Mouse (Mus musculus): ENCODE data around the gene Unc5c. TPM values are rescaled to one million over a fixed set of nuclear protein-coding genes. Genes with fewer than 3 reads are reported as not detected.

Gene Unc5c
- 1.6 and 3.8 TPM in 2 replicates for polyA plus RNA-seq (2015; fragmentation: Nextera tagmentation; extraction: Ambion mirVana)

DNA sequence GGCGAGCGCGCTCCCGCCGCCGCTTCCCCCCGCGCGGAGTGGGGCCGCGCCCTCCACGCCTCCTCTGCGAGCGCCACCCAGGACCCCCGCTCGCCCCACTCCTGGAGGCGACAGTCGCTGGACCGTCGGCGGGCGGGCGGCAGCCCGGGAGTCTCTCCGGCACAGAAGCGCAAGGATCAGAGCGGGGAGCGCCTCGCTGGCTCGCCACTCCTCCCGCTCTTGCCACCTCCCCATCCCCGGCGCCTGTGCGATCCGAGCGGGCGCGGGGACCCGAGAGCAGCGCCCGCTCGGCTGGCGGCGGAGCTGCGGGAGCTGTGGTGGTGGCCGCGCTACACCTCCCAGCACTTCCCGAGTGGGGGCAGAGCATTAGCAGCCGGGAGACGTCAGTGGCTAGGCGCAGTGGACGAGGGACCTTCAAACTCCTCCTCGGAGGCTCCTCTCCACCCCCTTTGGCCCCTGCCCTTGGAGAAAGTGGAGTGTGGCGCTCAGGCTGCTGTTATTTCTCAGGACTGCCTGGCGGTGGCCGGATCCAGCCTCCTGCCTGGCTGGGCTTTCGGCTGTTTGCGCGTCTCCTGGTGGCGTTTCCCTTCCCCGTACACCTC is at the start of gene Unc5c:
Unc5c (plus strand) TSS at position 113 of the 602 bp plus-strand sequence.
- H3K9ac ChIP-seq: peak within 1 kb of the TSS; percentile 57
- ATAC-seq (replicated peaks; ENCODE audit: insufficient number of reproducible peaks, insufficient read depth, low FRiP score, low read depth): peak; percentile 84
- no peaks in the 10 kb centered on the region for H3K9me3 ChIP-seq (replicated peaks)
- peaks cover 15% of the 10 kb centered on the region for H3K4me1 ChIP-seq (replicated peaks)
- H3K27me3 ChIP-seq: peaks cover 41% of the 10 kb centered on the region
- peak within 1 kb of the TSS; percentile 76 for H3K27ac ChIP-seq
- no peaks in the 10 kb centered on the region for H3K36me3 ChIP-seq
- WGBS: under 1% methylated on average over 50 of the region's 61 CpGs
- peak within 1 kb of the TSS; percentile 89 for H3K4me2 ChIP-seq
- H3K4me3 ChIP-seq: peak within 1 kb of the TSS; percentile 69

DNA sequence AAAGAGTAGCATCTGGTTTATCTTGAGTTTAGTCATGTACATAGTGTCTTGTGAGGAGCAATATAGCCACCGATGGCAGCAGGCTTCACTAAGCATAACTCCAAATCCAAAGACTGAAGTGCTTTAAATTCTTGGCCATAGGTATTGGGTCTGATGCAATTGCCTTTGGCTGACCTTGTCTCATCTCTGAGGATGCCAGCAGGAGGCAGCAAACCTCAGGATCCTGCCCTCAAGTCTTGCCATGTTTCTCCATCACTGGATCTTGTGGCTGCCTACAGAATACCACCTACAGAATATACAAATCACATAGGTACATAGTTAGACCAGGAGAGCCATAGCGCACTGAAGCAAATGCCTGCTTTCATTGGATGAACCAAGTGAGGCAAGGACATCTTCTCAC is 7.5 kb upstream of the Unc5c start:
- Histone ChIP-seq H3K4me2 (no peak overlapping the region), H3K36me3 (no peaks in the 10 kb centered on the region), H3K9ac (no peak overlapping the region), H3K9me3 (replicated peaks) (no peaks in the 10 kb centered on the region), H3K4me1 (replicated peaks) (no peaks in the 10 kb centered on the region), H3K27ac (no peak overlapping the region), H3K27me3 (0 out of 2 replicates have a peak, but pooled peaks cover 1% of the 10 kb centered on the region), H3K4me3 (no peak overlapping the region)
- WGBS: 74% methylated on average over 2 of the region's 2 CpGs
- ATAC-seq (replicated peaks; ENCODE audit: insufficient number of reproducible peaks, insufficient read depth, low FRiP score, low read depth): no peak

DNA sequence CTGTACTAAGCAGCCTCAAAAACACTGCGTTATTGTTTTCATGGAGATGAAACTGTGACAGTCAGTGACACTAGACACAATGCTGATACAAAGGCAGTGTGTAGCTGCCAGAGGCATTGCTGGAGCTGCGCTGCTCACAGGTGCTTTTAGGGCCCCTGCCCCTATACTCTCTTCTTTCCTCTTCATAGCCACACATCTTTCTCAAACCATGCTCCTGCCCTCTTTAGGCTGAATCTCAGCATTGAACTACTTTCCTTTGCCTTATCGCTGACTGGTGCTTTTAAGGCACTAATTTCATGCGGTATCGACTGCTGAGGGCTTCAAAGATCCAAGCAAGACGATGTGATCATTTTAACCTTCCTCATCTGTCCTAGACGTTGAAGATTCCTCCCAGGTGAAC is 2.5 kb upstream of the Unc5c start:
- Histone ChIP-seq H3K27me3 (peaks cover 38% of the 10 kb centered on the region), H3K9ac (no peak overlapping the region), H3K4me1 (replicated peaks) (peaks cover 15% of the 10 kb centered on the region), H3K27ac (no peak overlapping the region), H3K4me2 (no peak overlapping the region), H3K9me3 (replicated peaks) (no peaks in the 10 kb centered on the region), H3K4me3 (no peak overlapping the region), H3K36me3 (no peaks in the 10 kb centered on the region)
- 62% methylated on average over 7 of the region's 7 CpGs for WGBS
- no peak for ATAC-seq (replicated peaks; ENCODE audit: insufficient number of reproducible peaks, insufficient read depth, low FRiP score, low read depth)

DNA sequence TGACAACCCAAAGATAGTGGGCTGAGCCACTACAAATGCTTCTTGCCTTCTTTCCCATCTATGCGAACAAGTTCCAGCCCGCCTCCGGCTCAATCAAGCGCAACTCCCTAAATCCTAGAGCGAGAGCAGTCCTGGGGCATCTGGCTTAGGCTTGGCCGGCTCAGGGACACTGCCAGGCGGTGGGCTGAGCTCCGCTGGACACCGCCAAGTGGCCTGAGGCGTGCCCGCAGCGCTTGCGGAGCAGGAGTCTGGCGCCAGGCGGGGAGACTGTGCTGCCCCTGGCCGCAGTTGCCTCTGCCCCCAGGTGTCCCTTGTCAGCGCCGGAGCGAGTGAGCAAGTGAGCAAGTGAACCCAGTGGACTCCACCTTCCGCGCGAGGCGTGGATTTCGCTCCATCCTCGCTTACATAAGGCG is 319 bp upstream of the Unc5c start:
- under 1% methylated on average over 26 of the region's 26 CpGs for WGBS
- Histone ChIP-seq H3K36me3 (no peaks in the 10 kb centered on the region), H3K9me3 (replicated peaks) (no peaks in the 10 kb centered on the region), H3K4me2 (peak overlapping the region; percentile 89), H3K4me3 (peak overlapping the region; percentile 69), H3K27ac (peak overlapping the region; percentile 76), H3K27me3 (peaks cover 41% of the 10 kb centered on the region), H3K4me1 (replicated peaks) (peaks cover 15% of the 10 kb centered on the region), H3K9ac (peak overlapping the region; percentile 57)
- peak; percentile 76 for ATAC-seq (replicated peaks; ENCODE audit: insufficient number of reproducible peaks, insufficient read depth, low FRiP score, low read depth)

DNA sequence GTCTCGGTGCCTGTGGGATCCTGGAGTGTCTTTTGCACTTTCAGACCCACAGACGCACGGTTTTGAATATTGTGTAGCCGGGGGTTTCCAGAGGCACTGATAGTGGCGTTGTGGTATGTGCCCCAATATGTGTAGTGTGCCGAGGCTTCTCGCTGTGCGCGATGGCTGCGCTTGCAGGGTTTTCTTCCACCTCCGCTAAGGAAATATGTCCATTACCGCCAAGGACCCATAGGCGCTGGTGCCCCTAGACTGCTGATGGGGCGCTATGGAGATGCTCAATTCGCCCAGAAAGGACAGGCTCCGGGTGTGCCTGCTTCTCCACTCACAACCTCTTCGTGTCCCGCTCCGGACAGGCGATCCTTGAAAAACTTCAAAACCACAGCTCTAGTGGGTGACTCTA is 1.0 kb downstream of the Unc5c start:
- peaks cover 41% of the 10 kb centered on the region for H3K27me3 ChIP-seq
- H3K4me1 ChIP-seq (replicated peaks): peaks cover 15% of the 10 kb centered on the region
- peak overlapping the region; percentile 69 for H3K4me3 ChIP-seq
- peak overlapping the region; percentile 89 for H3K4me2 ChIP-seq
- no peaks in the 10 kb centered on the region for H3K36me3 ChIP-seq
- WGBS: 2% methylated on average over 20 of the region's 20 CpGs
- no peaks in the 10 kb centered on the region for H3K9me3 ChIP-seq (replicated peaks)
- peak overlapping the region; percentile 57 for H3K9ac ChIP-seq
- H3K27ac ChIP-seq: peak overlapping the region; percentile 76; the same call in 1 of the 2 replicates
- ATAC-seq (replicated peaks; ENCODE audit: insufficient number of reproducible peaks, insufficient read depth, low FRiP score, low read depth): no peak

DNA sequence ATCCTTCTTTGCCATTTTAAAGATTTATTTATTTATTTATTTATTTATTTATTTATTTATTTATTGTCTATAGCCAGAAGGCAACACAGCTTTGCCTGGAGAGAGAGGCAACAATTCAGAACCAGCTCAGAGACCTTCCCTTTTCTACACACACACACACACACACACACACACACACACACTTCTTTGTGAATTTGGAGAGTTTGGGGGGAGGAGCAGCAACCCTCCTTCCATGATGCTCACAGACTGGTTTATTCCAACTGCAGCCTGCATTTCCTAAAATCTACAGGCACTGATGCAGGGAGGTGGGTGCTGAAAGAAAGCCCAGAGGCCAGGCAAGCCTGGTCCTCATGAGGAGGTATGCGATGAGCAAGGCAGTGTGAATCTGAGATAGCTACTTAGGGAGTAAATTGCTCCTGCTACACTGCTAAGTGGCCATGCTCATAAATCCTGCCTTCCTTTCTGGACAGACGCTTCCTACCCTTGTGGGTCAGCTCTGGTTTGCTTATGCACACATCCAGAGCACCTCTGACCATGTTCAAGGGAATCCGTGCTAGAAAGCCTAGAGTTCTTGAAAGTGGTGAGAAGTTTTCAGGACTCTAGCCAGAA is 1.8 kb downstream of the Unc5c start:
- 14% methylated on average over 3 of the region's 3 CpGs for WGBS
- Histone ChIP-seq H3K4me3 (peak overlapping the region; percentile 69), H3K36me3 (no peaks in the 10 kb centered on the region), H3K27me3 (peaks cover 41% of the 10 kb centered on the region), H3K9me3 (replicated peaks) (no peaks in the 10 kb centered on the region), H3K4me2 (peak overlapping the region; percentile 89), H3K9ac (no peak overlapping the region), H3K4me1 (replicated peaks) (peaks cover 15% of the 10 kb centered on the region), H3K27ac (no peak overlapping the region)
- no peak for ATAC-seq (replicated peaks; ENCODE audit: insufficient number of reproducible peaks, insufficient read depth, low FRiP score, low read depth)

DNA sequence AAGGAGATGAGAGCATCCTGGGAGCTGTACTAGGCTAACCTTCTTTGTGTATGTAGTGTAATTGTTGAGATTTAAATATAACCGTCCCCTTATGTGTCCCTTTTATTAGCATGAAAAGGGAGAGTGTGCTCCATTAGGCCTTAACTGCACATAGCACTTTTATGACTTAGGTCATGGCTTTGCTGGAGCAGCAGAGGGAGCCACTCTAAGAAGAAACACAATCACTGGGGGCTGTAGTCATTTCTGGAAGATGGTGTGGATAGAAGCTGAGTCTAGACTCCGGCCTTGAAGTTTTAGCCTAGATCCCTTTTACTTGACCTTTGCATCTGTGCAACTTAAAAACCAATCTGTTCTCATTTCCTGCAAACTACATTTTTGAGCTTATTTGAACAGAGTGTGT is 4.3 kb downstream of the Unc5c start:
- no peak overlapping the region for H3K4me2 ChIP-seq
- no peaks in the 10 kb centered on the region for H3K9me3 ChIP-seq (replicated peaks)
- no peak overlapping the region for H3K9ac ChIP-seq

DNA sequence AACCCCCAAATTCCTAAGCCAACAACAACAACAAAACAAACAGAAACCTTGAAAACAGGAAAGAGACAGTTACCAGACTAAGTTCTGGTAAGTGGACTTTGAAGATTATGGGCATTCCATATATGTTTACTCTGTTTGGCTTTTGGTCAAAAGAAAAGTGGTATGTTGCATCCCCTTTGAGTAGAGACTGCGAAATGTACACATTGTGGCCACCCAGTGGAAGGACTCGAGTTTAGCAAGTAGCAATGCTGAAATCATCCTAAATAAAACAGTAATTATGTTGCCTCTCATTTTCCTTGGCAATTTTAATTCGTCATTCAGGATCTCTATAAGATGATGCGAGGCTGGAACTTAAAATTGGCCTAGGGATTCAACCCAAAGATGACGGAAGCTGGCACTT is 8.2 kb downstream of the Unc5c start:
- H3K27ac ChIP-seq: no peak overlapping the region

More for the DNA sequence above, 4.3 kb downstream of the Unc5c start:
- H3K36me3 ChIP-seq: no peaks in the 10 kb centered on the region
- no peak for ATAC-seq (replicated peaks; ENCODE audit: insufficient number of reproducible peaks, insufficient read depth, low FRiP score, low read depth)
- H3K4me1 ChIP-seq (replicated peaks): peaks cover 15% of the 10 kb centered on the region
- no peak overlapping the region for H3K27ac ChIP-seq
- no peak overlapping the region for H3K4me3 ChIP-seq
- peaks cover 24% of the 10 kb centered on the region for H3K27me3 ChIP-seq
- 48% methylated on average over 2 of the region's 2 CpGs for WGBS

DNA sequence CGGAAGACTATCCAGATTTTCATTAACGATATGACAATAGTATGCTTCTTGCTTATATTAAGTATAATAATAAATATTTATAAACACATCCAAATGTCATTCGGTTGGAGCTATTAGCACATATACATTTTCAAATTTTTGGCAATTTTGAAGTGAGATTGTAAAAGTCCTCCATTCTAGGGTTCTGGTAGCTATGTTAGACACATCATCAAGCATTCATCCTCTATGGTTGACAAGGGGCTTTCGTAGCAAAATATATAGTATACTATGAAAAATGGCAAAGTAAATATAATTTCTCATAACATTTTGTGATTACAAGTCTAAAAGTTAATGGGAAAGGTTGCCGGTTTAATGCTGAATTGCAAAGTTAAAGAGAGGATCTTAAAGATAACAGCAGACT is 10.4 kb downstream of the Unc5c start:
- no peak for ATAC-seq (replicated peaks; ENCODE audit: insufficient number of reproducible peaks, insufficient read depth, low FRiP score, low read depth)
- no peaks in the 10 kb centered on the region for H3K4me1 ChIP-seq (replicated peaks)
- H3K27me3 ChIP-seq: no peaks in the 10 kb centered on the region
- WGBS: 76% methylated on average over 5 of the region's 5 CpGs
- H3K36me3 ChIP-seq: no peaks in the 10 kb centered on the region
- H3K9me3 ChIP-seq (replicated peaks): no peaks in the 10 kb centered on the region
- no peak overlapping the region for H3K9ac ChIP-seq
- H3K4me3 ChIP-seq: no peak overlapping the region
- no peak overlapping the region for H3K27ac ChIP-seq
- H3K4me2 ChIP-seq: no peak overlapping the region

More for the DNA sequence above, 8.2 kb downstream of the Unc5c start:
- H3K36me3 ChIP-seq: no peaks in the 10 kb centered on the region
- H3K9me3 ChIP-seq (replicated peaks): no peaks in the 10 kb centered on the region
- H3K4me1 ChIP-seq (replicated peaks): no peaks in the 10 kb centered on the region
- ATAC-seq (replicated peaks; ENCODE audit: insufficient number of reproducible peaks, insufficient read depth, low FRiP score, low read depth): no peak
- H3K27me3 ChIP-seq: no peaks in the 10 kb centered on the region
- WGBS: 66% methylated on average over 5 of the region's 5 CpGs
- H3K4me3 ChIP-seq: no peak overlapping the region
- H3K9ac ChIP-seq: no peak overlapping the region
- no peak overlapping the region for H3K4me2 ChIP-seq

DNA sequence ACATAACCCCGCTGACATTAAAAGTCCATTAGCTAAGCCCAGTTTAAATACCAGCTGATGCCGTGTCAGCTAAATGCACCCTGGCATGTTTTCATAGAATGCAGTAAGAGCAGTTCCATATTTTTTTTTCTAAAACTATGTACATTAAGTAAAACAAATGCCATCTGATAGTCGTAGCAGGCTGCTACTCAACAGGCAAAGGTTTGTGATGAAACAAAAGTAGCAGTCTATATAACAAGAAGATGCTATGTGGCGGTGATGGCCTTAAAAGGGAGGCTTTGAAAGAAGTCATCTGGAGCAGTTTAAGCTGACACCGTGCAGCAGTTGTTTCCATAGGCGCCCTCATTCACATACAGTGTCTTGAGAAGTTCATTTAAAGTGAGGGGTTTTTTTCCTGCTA is 10.9 kb downstream of the Unc5c start:
- Histone ChIP-seq H3K36me3 (no peaks in the 10 kb centered on the region), H3K4me2 (no peak overlapping the region), H3K27ac (no peak overlapping the region), H3K4me3 (no peak overlapping the region), H3K9me3 (replicated peaks) (no peaks in the 10 kb centered on the region), H3K9ac (no peak overlapping the region), H3K4me1 (replicated peaks) (no peaks in the 10 kb centered on the region), H3K27me3 (no peaks in the 10 kb centered on the region)
- WGBS: 41% methylated on average over 6 of the region's 6 CpGs
- no peak for ATAC-seq (replicated peaks; ENCODE audit: insufficient number of reproducible peaks, insufficient read depth, low FRiP score, low read depth)

DNA sequence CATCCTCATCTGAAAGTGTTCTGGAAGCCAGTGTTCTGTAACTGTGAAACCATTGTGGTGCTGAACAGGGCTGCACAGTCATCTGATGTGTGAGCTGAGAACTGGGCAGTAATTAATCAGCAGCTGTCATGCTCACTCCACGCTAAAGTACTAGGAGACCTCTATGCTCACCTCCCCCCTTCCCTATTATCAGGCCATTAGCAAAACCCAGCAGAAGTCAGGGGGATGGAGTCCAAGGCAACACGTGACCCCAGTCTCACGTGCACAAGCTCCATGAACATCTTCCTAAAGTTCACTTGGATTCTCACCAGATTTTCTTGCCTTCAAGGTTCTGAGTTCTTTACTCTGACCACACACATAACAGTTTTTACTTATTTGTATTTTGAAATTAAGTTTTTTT is 11.7 kb downstream of the Unc5c start:
- no peak overlapping the region for H3K9ac ChIP-seq
- no peak overlapping the region for H3K27ac ChIP-seq
- no peak overlapping the region for H3K4me2 ChIP-seq
- H3K9me3 ChIP-seq (replicated peaks): no peaks in the 10 kb centered on the region
- H3K4me1 ChIP-seq (replicated peaks): no peaks in the 10 kb centered on the region
- H3K4me3 ChIP-seq: no peak overlapping the region
- H3K27me3 ChIP-seq: no peaks in the 10 kb centered on the region
- no peaks in the 10 kb centered on the region for H3K36me3 ChIP-seq
- 12% methylated on average over 3 of the region's 3 CpGs for WGBS
- no peak for ATAC-seq (replicated peaks; ENCODE audit: insufficient number of reproducible peaks, insufficient read depth, low FRiP score, low read depth)

DNA sequence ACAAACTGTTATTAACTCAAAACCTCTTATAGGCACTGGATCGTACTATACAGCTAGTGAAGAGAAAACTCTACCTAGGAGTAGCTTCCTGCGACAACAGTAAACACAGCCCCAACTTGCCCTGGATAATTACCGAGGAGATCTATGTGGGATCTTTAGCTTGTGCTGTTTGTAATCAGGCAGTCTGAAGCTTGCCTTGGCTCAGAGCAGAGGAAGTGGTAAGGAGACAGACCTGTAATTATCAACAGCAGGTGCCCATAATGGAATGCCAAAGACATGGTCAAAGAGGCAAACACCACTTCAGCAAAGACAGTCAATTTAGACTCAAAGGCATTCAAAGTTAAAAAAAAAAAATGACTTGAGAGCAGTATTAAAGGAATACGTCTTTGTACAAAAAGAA is 17.4 kb downstream of the Unc5c start:
- Histone ChIP-seq H3K4me3 (no peak overlapping the region), H3K4me1 (replicated peaks) (no peaks in the 10 kb centered on the region), H3K36me3 (no peaks in the 10 kb centered on the region), H3K4me2 (no peak overlapping the region), H3K27me3 (no peaks in the 10 kb centered on the region), H3K9ac (no peak overlapping the region), H3K9me3 (replicated peaks) (no peaks in the 10 kb centered on the region), H3K27ac (no peak overlapping the region)
- ATAC-seq (replicated peaks; ENCODE audit: insufficient number of reproducible peaks, insufficient read depth, low FRiP score, low read depth): no peak
- 71% methylated on average over 4 of the region's 4 CpGs for WGBS

Data from heart, embryonic 15.5 days (tissue).